Mouse (Mus musculus) fat pad, adult 2 months (tissue): Measurements from ENCODE around the gene Rpl5.

Experiments
- DNase-seq: peaks from one replicate; pipeline ENCODE4 v3.0.0-alpha.2; 2011; ENCODE audit warnings: low read depth, low spot score; ENCODE audit errors: extremely low read depth

Rpl5 gene

GRCm38 (mm10) chr5:107941222-107941621 is 40.9 kb downstream of the Rpl5 start:
- no peak for DNase-seq

GRCm38 (mm10) chr5:107942941-107943340 is 42.6 kb downstream of the Rpl5 start:
- DNase-seq, result no peak

GRCm38 (mm10) chr5:107943526-107943925 is 43.2 kb downstream of the Rpl5 start:
- DNase-seq, result no peak

- no peak for DNase-seq
These were observed 46.2 kb downstream of the Rpl5 start for GRCm38 (mm10) chr5:107946475-107946874.

- peak; percentile 85 for DNase-seq
These were observed 47.2 kb downstream of the Rpl5 start for GRCm38 (mm10) chr5:107947548-107947947.

- no peak for DNase-seq
These were observed 48.6 kb downstream of the Rpl5 start for GRCm38 (mm10) chr5:107948899-107949298.

GRCm38 (mm10) chr5:107949607-107950006 is 49.3 kb downstream of the Rpl5 start:
- no peak for DNase-seq

GRCm38 (mm10) chr5:107950643-107951042 is 50.3 kb downstream of the Rpl5 start:
- no peak for DNase-seq
